Mouse (Mus musculus) 3134 (cell line): ENCODE results near the gene Aipl1.

ENCODE experiments used
- DNase-seq: peaks from one replicate; pipeline ENCODE4 v3.0.0-alpha.2; 2011; ENCODE audit warnings: low spot score; ENCODE audit not compliant: insufficient read length; ENCODE audit errors: extremely low read depth

Aipl1 gene

GRCm38 (mm10) chr11:71984093-71984492, 53.2 kb downstream of the Aipl1 start:
- no peak for DNase-seq
